Mouse (Mus musculus): ENCODE results near the gene Rae1.

- TF ChIP-seq CTCF (IDR thresholded peaks at IDR 0.05; ENCODE audit: low read depth): no peak
- no peak for TF ChIP-seq EP300 (IDR thresholded peaks at IDR 0.05; ENCODE audit: low read depth)
These were observed 57.0 kb downstream of the Rae1 start for GRCm38 (mm10) chr2:173056882-173057315.

Data from liver, embryonic 14.5 days (tissue).